Mouse (Mus musculus) CD4-positive, CD25-positive, alpha-beta regulatory T cell, adult 9 weeks (primary cell): Measurements from ENCODE around the gene Fcer2a. TPM values are rescaled to one million over a fixed set of nuclear protein-coding genes. Genes with fewer than 3 reads are reported as not detected.

Experiments used
- polyA plus RNA-seq: library from polyadenylated mRNA; unstranded; fragments of 100-300 nt; shearing (Covaris generic); gene quantifications from one replicate; pipeline ENCODE4 v1.2.1, GENCODE M21; 2017

Gene Fcer2a
- 1.1 TPM for polyA plus RNA-seq

DNA sequence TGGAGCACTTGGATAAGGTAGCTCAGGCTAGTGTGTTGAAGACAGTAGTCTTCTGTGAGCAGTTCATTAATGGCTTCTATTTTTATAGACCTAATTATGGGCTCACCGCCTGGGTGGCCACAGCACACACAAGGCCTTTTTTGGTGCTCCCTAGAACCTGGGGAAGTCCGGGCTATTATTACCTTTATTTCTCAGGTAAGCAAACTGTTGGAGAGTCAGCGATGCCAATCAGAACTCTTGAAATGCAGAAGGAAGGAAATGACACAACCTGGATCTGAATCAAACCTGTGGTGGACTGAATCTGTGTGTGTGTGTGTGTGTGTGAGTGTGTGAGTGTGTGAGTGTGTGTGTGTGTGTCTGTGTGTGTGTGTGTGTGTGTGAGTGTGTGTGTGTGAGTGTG lies at the start of gene Fcer2a:
Fcer2a (minus strand) TSS at position 55 of the 400 bp plus-strand sequence.

DNA sequence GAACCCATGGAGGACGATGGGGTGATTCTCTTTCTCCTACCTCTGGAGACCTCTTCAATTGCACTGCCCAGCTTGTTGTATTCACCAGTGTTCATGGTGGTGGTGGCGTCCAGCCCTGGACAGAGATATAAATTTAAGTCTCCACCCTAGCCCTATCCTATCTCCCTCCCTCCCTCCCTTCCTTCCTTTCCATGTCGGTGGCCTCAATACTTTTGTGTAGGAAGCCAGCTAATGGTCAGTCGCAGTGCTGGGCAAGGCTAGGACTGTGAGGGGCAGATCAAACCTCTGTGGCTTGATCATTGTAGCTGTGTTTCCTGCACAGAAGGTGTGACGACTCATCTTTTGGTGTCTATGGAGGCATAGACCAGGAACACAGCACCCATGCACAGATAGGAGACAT lies 26.6 kb upstream of the Fcer2a start, which contains the start of gene Clec4g:
Clec4g (minus strand) TSS at position 101 of the 400 bp plus-strand sequence.

DNA sequence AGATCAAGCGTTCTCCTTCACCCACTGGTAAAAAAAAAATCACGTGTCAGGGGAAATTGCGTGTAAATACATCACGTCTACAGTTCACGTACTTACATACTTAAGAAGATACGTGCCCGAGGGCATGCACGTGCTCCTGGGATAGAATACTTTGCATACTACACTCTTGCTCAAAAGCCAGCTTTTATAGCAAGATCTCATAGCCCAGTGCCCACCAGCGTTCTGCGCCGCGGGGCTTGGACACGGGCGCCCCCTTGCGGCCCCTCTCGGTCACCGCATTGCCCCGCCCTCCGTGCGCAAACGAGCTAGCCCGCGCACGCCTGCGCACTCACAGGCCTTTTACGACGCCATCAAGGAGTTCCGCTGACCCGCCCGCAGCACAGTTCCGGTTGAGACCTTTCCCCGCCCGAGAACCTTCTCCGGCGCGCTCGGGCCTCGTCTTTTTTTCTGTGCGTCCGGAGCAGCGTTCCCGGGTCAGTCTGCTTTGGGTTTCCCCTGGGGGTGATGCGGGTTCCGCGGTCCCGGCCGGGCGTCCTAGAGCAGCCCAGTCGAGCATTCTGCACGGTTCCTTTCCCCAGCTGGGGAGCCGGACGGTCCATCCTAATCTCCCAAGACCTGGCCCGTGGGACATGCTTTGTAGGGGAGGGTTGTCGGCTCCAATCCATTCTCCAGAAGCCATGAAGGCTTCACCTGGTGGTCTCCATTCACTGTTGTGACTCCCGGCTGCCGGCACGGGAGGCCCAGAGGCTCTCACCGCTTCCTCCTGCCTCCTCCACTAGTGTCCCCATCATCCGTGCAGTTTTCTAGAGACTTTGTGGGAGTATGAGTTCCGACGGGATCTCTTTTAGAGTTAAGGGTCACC lies 17.6 kb downstream of the Fcer2a start, which contains the start of gene Trappc5:
Trappc5 (plus strand) TSS at position 169 of the 862 bp plus-strand sequence.

DNA sequence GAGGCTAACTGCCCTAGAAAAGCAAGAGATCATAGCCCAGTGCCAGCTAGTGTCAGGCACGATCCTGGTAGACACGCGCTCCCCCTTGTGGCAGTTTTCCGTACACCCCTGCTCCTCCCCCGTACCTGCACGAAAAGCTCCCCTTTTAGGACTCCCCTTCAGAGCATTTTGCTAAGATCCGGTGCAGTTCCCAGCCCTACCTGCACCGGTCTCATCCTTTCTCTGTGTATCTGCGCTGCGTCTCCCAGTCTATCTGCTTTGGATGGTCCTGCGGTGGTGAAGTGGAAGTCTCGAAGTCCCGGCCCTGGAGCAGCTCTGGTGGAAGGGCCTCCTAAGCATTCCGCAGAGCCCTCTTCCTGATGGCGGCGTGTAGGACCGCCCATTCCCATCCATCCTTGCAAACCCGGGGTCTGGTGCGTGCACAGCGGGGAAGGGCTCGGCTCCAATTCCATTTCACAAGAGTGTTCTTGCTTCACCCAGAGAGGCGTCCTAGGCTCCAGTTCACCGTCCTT lies 21.9 kb downstream of the Fcer2a start, which contains the start of gene Fcor:
Fcor (minus strand) TSS at position 383 of the 512 bp plus-strand sequence.

DNA sequence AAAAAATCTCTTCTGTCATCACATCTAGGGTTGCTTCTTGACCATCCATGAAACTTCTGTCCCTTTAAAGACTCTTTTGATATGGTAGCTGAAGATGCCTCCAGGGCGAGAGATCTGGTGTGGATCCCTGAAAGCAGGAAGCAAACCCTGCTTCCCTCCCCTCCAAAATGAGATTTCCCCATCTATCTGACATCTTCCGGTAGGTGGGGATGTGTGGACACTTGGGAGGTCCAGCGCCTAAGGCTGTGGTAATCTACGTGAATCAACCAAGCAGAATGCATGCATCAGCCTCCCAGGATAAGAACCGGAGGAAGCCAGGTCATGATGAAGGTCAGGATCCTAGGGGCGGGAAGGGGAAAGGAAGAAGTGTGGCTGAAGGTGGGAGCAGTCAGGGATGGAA lies 28.5 kb downstream of the Fcer2a start, which contains the start of gene Mcemp1:
Mcemp1 (plus strand) TSS at position 248 of the 400 bp plus-strand sequence.

DNA sequence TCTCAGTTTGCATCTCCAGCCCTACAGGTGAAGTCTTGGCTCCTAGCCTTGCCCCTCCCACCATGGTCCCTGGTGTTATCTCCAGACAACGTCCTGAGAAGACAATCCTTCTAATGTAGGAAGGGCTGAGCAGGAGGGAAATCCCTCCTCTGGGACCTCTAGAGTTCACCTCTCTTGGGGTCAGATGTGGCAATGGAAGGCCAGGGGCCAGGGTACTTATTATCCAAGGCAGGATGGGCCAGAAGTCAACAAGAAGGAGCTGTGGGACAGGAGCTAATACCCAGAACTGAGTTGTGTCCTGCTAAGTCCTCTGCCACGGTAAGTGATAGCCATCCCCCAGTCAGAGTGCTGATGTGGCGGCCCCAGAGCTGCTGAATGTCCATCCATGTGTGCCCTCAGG lies 38.4 kb downstream of the Fcer2a start, which contains the start of gene Retn:
Retn (plus strand) TSS at position 245 of the 400 bp plus-strand sequence.

Other genes with a start within 250 kb of the Fcer2a start
- 6.5 TPM for gene Pex11g, start 226.5 kb downstream of the Fcer2a start, polyA plus RNA-seq
- not detected for gene Tex45, start 223.3 kb downstream of the Fcer2a start, polyA plus RNA-seq
- gene Zfp358, start 201.0 kb downstream of the Fcer2a start, polyA plus RNA-seq = 3.1 TPM
- gene Mcoln1, start 193.7 kb downstream of the Fcer2a start, polyA plus RNA-seq = 20.7 TPM
- 55.6 TPM for gene Pnpla6, start 178.8 kb downstream of the Fcer2a start, polyA plus RNA-seq
- not detected for gene C330021F23Rik, start 126.2 kb downstream of the Fcer2a start, polyA plus RNA-seq
- gene Camsap3, start 106.9 kb downstream of the Fcer2a start, polyA plus RNA-seq = 0.06 TPM
- 139 TPM for gene Xab2, start 72.9 kb downstream of the Fcer2a start, polyA plus RNA-seq
- gene Pet100, start 72.6 kb downstream of the Fcer2a start, polyA plus RNA-seq = 142 TPM
- not detected for gene Pcp2, start 68.6 kb downstream of the Fcer2a start, polyA plus RNA-seq
- 252 TPM for gene Stxbp2, start 63.2 kb downstream of the Fcer2a start, polyA plus RNA-seq
- not detected for gene Retn, start 38.4 kb downstream of the Fcer2a start, polyA plus RNA-seq
- gene Mcemp1, start 28.4 kb downstream of the Fcer2a start, polyA plus RNA-seq = not detected
- not detected for gene Fcor, start 21.8 kb downstream of the Fcer2a start, polyA plus RNA-seq
- gene Trappc5, start 17.9 kb downstream of the Fcer2a start, polyA plus RNA-seq = 38.9 TPM
- gene Clec4g, start 26.5 kb upstream of the Fcer2a start, polyA plus RNA-seq = not detected
- 0.43 TPM for gene Cd209a, start 54.8 kb upstream of the Fcer2a start, polyA plus RNA-seq
- gene Cd209e, start 160.1 kb upstream of the Fcer2a start, polyA plus RNA-seq = not detected
- not detected for gene Cd209d, start 184.4 kb upstream of the Fcer2a start, polyA plus RNA-seq
- not detected for gene Cd209b, start 232.7 kb upstream of the Fcer2a start, polyA plus RNA-seq